Mouse (Mus musculus) G1E-ER4 (cell line): ENCODE measurements around the gene Trappc10. TPM values are rescaled to one million over a fixed set of nuclear protein-coding genes. Genes with fewer than 3 reads are reported as not detected.

ENCODE experiments used
- GATA1 ChIP-seq: IDR thresholded peaks from one replicate; pipeline ENCODE4 v1.8.0; 2012; ENCODE audit warnings: low read length, inconsistent platforms
- polyA plus RNA-seq: library from polyadenylated mRNA; stranded (reverse); fragments of >175 nt; gene quantifications from 2 replicates; pipeline ENCODE4 v1.2.3, GENCODE M21; 2012

Gene Trappc10
- polyA plus RNA-seq, 1 experiment, result 109 TPM

DNA sequence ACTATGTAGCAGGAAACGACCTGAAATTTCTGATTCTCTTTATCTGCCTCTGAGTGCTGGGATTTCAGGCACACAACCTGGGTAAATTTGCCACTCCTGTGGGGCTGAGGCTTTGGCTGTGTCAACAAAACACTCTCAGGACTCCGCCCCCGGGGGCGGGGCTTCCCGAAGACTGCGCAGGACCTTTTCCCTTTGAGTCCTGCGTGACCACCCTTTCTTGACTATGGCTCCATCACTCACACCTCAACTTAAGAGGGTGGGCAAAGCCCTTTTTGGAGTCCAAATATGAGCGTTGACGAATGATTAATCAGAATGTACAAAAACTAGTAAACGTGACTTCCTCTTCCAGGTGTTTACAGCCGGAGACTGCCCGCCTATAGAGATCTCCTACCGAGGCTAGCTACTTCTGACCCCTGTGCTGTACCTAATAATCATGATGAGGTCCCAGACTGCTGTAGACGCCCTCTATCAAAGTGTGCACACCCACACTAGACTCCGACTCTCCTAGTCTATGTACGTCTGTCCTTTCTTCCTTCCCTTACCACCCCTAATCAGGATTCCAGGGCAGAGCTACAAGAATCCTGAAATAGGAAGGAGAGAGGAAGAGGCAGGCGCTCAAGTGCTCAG lies 85.1 kb downstream of the Trappc10 start:
- no peak for TF ChIP-seq GATA1

DNA sequence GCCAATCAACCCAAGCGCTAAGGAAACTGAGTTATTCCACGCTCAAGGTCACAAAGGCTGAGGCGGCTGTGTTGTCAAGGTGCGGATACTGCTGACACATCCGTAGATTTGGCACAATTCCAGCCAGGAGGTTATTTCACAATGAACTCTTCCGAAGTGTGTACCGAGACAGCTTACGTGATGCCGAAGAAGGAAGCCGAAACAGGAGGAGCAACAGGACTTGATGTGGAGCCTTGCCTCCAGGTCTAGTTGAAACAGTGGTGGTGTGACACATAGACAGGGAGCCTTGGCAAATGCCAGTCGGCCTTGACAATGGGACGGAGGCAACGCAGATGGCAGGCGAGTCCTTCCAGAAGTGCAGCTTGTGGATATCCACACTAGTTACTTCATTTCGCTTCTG lies 86.4 kb downstream of the Trappc10 start:
- no peak for TF ChIP-seq GATA1

DNA sequence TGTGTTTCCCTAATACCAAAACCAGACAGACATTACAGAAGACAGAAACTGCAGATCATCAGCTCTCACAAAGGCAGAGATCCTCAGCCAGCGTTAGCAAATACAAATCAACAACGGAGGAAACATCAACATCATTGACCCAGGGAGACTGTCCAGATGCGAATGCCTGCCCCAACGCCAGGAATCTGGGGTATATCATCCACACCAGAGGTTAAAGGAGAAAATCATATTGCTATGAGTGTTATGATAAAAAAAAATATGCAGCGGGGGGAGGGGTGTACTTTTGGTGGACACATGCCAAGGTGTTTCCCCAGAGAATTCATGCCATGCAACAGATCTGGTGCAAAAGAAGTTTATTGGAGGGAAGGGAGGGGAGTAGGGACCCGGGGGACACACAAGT lies 87.5 kb downstream of the Trappc10 start:
- TF ChIP-seq GATA1, result no peak

DNA sequence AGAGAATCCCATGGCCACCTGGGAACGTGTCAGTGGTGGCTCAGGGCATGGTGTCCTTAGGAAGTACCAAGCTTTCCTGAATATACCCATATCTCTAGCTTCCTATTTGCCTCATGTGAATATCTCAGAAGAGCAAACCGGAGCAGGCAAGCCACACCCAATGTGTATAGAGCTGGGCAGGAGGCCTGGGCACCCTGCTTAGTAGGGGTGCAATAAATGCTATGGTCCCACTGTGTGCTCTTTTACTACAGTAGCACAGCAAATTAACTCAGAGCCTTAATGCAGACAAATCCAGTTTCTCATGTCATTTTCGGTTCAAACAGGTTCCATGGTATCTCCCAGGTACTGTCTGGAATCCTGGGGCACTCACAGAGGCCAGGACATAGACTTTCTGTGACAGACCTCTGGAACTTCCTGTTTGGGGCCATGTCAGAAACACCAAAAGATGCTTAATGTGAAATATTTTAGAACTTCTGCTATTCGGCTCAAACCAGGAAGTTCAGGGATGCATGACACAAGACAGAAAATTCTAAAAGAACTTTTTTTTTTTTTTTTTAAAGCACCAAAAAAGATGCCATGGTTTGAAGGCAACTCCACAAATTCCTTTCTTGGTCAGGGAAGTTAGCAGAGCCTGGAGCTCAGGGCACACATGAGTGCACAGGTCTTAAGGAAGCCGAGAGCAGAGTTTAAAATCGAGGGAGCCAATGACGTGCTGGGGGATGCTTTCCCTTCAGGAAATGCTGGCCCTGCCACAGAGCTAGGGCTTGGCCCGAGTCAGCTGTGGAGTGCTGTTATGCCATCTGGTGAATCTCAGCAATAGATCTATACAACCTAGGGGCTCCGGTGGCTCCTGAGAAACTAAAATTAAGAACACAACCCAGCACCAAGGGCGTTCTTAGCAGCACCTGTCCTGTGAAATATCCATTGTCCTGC lies 95.3 kb downstream of the Trappc10 start:
- TF ChIP-seq GATA1, result no peak

DNA sequence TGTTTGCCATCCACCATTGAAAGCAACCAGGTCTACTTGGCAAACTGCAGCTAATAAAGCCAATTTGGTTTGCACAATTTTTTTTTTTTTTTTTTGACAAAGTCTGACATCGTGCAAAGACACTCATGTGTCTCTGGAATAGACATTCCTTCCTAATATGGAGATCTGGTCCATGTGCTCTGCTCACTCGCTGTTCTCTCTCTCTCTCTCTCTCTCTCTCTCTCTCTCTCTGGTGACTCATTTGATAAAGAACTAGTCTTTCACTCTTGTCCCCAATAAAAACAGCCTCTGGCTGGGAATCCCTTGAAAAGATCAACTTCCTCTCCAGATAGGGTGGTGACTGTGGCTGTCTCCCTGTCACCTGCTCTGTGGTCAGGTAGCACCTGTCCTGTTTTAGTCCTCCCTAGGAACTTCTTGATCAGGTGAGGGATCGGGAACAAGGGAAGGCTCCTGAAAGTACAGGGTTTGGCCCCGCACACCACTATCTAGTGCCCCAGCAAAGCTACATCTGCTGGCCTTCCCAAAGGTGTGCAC lies 96.5 kb downstream of the Trappc10 start:
- TF ChIP-seq GATA1, result no peak

DNA sequence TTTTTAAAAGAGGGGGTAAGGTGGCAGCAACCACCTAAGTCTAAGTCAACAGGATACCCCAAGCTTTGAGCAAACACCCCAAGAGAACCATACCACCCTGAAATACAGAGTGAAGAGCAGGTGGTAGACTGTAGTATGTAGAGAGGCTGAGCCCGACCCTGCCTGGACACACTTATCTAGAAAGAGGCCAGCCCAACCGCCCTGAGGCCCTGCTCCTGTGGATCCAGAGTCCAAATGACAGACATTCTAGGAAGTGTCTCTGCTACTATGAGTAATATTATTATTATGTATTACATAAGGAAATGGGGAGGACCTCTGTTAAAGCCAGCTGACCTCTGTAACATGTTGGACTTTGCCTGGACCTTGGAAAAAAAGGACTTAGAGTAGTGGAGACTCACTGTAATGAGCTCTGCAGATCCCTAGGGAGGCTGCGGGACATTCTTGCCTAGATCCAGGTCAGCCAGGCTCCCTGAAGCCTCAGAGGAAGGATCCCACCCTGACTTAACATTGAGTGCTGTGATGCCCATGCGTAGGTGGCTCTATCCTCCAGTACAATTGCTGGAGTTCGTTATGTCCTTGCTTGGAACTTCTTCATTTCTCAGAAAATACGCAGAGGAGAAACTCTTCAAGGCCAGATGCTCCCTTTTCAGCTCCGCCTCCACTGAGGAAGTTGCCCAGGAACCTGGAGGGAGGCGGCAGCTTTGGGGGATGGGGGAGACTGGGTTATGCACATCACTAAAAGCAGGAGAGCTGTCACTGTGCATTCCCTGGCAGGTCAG lies 100.5 kb downstream of the Trappc10 start:
- TF ChIP-seq GATA1, result no peak

DNA sequence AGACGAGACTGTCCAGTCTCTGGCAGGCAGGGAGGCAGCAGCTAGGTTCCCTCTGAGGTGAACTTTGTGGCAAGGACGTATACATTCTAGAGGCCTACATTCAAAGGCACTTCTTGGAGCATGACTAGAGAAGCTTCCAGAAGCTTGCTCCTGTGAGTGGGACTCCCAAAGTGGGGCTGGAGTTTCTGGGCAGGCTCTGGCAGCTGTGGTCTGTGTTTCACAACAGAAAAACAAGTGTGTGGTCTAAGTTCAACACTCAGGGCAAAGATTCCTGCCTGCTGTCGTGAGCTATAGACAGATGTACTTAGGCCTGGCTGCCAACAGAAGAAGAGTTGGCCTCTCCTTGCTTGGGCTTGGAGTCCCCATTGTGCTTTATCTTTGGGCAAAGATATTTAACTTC lies 103.6 kb downstream of the Trappc10 start:
- no peak for TF ChIP-seq GATA1

DNA sequence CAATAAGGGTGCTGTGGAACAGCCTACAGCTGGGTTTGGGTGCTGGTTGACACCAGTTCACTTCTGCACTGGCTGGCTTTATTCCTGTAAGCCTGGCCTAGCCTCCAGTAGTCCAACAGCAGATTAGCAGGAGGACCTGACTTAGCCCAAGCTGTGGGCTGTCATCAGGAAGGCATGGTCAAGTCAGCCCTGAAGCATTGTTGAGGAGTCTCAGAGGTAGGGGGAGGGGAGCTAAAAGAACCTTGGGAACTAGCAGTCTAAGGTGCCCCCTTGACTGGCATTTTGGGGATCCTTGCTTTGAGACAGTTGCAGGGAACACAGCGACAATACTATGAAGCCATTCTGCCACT lies 104.2 kb downstream of the Trappc10 start:
- TF ChIP-seq GATA1, result no peak

DNA sequence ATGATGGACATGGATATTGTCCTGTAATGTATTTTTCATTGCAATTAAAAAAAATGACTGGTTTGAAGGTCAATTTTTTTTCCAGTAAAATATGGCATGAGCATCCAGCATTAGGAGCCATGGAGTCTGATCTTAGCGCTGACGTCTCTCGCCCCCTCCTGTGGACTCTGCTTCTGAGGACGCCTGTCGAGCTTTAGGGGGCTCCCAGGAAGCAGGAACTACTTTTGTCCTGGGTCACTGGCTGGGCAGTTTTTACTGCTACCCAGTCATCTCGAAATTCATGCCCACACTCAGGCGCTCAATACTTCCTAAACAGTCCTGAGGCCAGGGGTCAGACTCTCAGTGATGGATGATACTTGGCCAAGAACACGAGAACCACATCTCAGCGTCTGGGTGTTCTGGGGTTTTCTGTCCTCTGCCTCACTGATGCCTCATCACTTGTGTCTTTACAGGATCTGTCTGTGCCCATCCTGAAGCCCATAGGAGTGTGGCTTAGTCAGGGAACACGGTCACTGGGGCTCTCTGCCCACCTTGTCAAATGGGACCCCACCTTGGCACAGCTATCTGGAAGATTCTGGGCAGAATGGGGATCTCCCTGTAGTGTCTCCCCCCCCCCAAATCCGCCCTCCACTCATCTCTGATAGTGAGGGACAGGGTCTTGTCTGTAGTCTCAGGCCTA lies 104.7 kb downstream of the Trappc10 start:
- TF ChIP-seq GATA1, result no peak

DNA sequence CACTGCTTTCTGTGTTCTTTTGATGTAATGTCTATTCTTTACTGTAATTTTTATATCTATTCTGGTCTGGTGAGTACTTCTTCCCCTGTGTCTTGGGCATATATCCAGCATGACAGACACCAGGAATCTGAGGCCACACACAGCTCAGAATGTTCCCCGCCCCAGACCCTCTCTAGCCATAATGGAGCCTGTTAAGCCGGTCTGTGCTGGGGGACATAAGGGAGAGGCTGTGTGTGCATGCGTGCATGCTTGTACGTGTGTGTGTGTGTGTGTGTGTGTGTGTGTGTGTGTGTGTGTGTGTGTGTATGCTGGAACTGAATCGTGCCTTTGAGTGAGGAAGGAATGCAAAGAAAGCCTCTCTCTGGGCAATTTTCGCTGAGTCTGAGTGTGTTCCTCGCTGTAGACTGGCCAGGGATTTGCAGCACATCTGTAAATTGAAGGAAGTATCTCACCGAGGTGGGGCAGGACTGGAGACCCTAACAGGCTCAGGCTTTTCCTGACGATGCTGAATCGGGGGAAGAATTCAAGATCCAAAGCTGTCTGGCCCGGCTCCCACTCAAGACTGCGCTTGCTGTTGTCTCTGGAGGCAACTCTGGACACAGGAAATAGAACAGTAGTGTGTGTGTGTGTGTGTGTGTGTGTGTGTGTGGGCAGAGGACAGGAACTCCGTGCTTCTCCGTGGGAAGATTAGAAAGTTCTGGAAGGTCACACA lies 105.5 kb downstream of the Trappc10 start:
- TF ChIP-seq GATA1, result no peak

DNA sequence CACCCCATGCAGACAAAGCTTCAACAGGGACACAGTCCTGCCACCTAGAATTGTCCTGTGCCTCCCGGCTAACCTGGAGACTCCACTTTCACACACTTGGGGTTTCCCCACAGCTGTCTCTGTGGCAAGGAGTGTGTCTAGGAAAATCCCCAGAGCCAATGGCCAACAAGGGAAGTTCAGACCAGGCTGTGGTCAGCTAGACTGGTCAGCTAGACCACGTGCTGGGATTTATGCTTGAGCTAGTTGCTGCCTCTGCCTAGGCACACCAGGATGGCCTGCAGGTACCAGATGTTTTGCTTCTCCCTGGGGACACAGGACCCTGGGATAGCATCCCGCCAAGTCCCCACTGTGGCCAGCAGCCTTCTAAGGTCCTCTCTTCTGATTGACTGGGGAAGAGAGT lies 107.2 kb downstream of the Trappc10 start:
- no peak for TF ChIP-seq GATA1

Other genes with a start within 250 kb of the Trappc10 start
- gene Pfkl, start 234.6 kb downstream of the Trappc10 start, polyA plus RNA-seq, result 111 and 128 TPM in 2 replicates
- not detected in 2 replicates for gene Dnmt3l, start 202.7 kb downstream of the Trappc10 start, polyA plus RNA-seq
- 0.09 TPM in 1 of 2 replicates, not detected in the other for gene Aire, start 201.0 kb downstream of the Trappc10 start, polyA plus RNA-seq
- not detected in 2 replicates for gene Icosl, start 175.3 kb downstream of the Trappc10 start, polyA plus RNA-seq
- gene D10Jhu81e, start 74.9 kb downstream of the Trappc10 start, polyA plus RNA-seq, result 88.0 and 106 TPM in 2 replicates
- gene Pwp2, start 59.5 kb downstream of the Trappc10 start, polyA plus RNA-seq, result 19.6 and 23.1 TPM in 2 replicates
- 36.2 TPM in 2 replicates for gene Agpat3, start 107.8 kb upstream of the Trappc10 start, polyA plus RNA-seq
- gene Rrp1, start 168.4 kb upstream of the Trappc10 start, polyA plus RNA-seq, result 342 and 376 TPM in 2 replicates
- 15.4 and 47.5 TPM in 2 replicates for gene Cstb, start 181.0 kb upstream of the Trappc10 start, polyA plus RNA-seq
- gene Pdxk, start 220.3 kb upstream of the Trappc10 start, polyA plus RNA-seq, result 14.0 and 15.1 TPM in 2 replicates